Mouse (Mus musculus): ENCODE measurements around the gene Rdx. TPM values are rescaled to one million over a fixed set of nuclear protein-coding genes. Genes with fewer than 3 reads are reported as not detected.

Gene Rdx
- polyA plus RNA-seq (2014; fragmentation: Illumina TruSeq; extraction: RNeasy Lipid Tissue Mini Kit (QIAGEN cat#74804); ENCODE audit: low read depth, low replicate concordance), result 85.8 TPM

DNA sequence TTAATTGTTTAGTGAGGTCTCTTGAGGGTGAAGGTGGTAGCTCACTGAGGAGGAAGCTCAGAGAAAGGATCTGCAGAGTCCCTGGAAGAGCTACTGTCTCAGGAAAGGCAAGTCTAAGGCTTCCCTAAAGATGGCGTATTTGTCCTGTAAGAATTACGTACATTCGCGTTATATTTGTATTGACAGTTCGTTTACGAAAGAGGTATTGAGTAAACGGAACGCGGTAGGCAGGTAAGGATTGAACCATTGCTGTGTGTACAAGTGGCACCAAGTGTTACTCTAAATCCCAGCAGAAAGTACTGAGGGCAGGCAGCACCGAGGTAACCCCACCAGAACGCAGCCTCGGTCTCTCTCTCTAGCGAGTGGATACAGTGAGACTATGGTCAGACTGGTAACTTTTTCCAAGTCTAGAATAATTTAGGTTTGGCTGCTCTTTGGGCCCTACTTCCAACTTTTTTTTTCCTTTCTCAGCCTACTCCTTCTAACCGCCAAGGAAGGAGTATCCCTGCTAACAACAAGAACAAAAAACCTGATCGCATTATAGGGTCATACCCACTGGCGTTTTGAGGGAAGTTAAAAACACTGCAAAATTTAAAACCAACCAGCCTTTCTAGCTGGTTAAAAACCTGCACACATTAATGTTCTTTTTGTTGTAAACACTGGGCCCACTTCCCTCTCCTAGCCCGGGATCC, at the start of gene Rdx:
Rdx (plus strand) TSS at position 45 of the 692 bp plus-strand sequence.

Other genes with a start within 250 kb of the Rdx start
- 88.2 TPM for gene Fdx1, start 83.6 kb upstream of the Rdx start, polyA plus RNA-seq (2014; fragmentation: Illumina TruSeq; extraction: RNeasy Lipid Tissue Mini Kit (QIAGEN cat#74804); ENCODE audit: low read depth, low replicate concordance)
- gene Zc3h12c, start 121.4 kb downstream of the Rdx start, polyA plus RNA-seq (2014; fragmentation: Illumina TruSeq; extraction: RNeasy Lipid Tissue Mini Kit (QIAGEN cat#74804); ENCODE audit: low read depth, low replicate concordance), result 3.4 TPM

Data from heart, adult 10 weeks (tissue).